Mouse (Mus musculus) frontal cortex, adult (tissue): ENCODE measurements around the gene Srprb.

Experiments
- ATAC-seq: cut with Nextera tagmentation; 2 replicates; pipeline ENCODE4 v1.9.2; 2017; ENCODE audit warnings: mild to moderate bottlenecking, moderate library complexity, mixed read lengths; ENCODE audit not compliant: low TSS enrichment

Gene Srprb

DNA sequence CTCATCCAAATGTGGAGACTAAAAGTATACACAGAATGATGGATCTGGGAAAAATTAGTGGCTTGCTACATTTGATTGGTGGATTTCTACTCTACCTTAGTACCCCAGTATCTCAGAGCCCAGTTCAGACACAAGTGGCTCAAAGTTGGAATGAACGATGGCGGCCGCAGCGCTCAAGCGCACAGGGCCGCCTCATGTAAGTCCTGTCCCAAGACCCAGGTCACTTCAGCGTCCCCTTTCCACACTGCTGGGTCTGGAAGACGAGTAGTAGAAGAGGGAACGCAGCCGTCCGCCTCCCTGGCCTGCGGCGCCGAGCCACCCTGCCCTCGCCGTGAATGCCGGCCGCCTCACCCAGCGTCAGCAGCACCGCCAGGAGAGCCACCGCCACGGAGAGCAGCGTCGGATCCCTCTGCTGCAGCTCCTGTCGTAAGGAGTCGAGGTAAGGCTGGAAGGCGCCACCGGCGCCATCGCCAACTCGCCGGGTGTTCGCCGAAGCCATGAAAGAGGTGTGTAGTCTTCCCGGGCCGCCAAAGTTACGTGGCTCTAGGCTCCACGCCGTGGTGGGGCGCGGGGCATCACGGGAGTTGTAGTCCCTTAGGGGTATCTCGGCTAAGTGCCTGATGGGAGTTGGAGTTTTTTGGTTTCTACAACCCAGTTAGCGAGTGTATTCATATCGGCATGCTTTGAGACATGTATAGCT is at the start of gene Srprb:
Gene Srprb, minus strand, starts transcription at position 577 of the 700 bp plus-strand sequence.
- ATAC-seq: peak; percentile 100

DNA sequence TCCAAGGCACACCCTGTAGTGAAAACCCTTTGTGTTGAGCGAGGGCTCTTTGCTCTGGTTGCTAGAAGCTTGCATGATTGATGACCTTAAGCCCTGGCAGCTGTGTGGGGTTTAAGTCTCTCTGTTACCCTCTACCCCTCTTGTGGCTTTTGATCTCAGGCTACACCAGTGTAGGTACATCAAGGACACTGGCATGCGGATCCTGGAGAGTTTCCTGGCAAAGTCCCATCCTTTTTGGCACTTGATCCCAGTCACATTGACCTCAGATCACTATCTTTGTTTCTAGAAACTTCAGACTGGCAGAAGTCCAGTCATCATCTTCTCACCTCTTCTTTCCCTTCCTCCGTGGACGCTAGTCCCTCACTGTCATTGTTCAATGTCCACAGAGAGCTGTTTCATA is 46.7 kb upstream of the Srprb start:
- no peak for ATAC-seq

GRCm38 (mm10) chr9:103246526-103247168 is 44.7 kb upstream of the Srprb start:
- ATAC-seq: no peak

DNA sequence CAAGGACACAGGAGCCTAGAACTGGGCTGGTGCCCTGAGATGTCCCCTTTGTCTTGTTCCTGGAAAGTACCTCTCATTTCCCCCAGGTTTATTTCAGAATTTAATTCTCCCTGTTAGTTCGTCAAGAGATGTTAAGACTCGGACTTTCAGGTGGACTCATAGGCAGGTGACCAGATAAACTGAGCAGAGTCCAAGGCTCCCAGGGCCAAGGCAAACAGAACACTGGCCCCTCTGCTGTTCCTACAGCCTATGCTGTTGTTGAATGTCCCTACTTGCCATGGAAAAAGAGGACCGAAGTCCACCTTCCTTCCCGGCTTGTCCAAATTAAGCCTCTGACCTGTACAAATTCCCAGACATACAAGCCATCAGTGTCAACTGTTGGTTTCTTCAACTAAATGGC is 41.7 kb upstream of the Srprb start:
- ATAC-seq: no peak

DNA sequence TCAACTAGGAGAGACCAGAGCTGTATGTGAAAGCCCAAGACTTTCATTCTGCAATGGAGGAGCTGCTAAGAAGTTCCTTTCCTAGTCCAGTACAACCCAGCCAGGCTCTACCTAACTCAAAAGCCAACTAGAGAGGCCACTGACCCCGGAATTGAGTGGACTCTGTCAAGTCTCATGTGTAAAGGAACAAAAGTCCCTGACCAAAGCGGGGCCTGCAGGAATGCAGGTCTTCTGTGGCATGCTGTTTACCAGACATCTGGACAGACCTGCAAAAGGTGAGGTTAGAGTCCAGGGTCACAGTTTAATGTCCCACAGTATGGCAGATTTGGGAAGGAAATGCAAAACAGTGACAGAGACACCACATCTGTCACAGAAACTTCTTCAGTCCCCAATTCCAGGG is 39.3 kb upstream of the Srprb start:
- no peak for ATAC-seq

DNA sequence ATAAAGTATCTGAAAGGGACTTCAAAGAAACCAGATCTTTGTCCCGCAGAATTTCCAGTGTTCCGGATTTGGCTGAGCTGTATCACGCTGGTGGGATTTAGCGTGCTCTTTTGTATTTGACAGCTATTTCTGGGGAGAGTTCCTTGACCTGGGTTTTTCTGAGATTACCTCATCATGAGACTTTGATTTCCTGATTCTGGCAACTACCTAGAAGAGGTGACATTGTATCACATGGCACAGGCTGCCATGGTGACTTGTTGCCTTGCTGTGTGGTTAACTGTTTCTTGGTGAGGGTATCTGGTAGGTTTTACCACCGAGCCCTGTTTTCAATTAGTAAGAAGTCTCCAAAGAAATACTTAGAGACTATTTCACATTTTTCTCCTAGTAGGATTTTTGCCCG is 37.5 kb upstream of the Srprb start:
- ATAC-seq: no peak

- ATAC-seq: 0 out of 2 replicates have a peak, but pooled peaks have one; percentile 15
Measured at GRCm38 (mm10) chr9:103234565-103235165, 32.7 kb upstream of the Srprb start.

- ATAC-seq: no peak
Measured at GRCm38 (mm10) chr9:103234059-103234458, 32.1 kb upstream of the Srprb start.

- no peak for ATAC-seq
Measured at GRCm38 (mm10) chr9:103233006-103233395, 31.1 kb upstream of the Srprb start.

DNA sequence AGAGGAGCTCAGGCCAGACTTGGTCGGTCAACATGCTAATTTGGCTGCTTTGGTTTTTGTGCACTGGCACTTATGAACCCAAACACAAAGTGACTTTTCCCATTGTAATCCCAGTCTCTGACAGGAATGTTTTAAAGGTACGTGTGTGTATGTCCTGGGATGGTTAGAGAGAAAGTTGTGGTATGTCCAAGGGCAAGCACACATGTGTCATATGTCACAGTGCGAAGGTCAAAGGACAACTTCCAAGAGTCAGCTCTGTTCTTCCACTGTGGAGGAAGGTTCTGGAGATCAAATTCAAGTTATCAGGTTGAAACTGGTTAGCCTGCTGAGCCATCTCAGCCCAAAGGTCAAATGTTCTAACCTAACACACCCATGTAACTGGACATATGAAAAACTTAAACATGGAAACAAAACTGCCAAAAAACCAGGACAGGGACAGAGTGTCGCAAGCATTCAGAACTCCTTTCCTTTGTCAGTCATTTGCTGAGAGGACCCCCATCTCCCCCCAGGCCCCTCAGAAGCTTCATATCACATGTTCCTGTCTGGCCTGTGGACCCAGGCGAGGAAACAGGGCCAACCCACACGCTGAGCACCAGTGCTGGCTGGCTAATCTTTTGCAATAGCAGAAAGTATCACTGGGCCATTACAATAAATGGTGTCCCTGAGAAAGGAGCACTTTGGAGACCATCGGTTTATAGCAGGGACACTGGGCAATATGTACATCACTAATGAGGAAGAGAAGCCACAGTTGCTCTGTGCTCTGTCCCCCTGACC is 30.5 kb upstream of the Srprb start:
- ATAC-seq: no peak

DNA sequence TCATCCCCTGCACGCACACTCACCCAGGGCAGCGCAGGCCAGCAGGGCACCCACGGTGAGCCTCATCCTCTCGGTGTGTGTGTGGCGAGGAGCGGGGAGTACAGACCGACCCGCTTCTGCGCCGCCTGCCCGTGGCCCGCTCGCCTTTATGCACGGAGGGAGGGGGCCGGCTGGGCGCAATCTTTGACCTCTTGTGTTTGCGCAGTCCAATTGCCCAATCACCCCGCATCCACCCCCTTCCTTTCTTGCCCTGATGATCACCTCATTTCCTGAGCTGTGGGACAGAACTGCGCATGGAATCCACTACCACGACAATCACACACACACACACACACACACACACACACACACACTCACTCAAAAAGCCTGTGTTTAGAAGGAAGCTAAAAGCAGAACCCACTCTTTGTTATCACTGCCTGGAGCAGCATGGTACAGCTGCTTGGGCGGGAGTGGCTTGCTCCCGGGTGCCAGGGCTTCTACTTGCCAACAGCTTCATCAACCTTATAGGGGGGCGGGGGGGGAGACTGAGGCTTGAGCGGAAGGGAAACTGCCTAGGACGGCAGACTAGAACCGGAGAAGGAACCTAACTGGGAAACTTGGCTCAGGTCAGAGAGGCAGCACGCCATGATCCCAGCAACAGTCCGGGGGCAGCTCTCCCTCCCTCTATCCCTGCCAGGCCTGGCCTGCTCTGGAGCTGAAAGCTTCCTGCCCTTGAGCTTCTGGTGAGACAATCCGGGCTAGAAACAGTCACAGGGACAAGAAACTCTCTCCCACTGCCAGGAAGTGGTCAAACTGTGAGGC is 28.4 kb upstream of the Srprb start, which contains the start of the genes Gm20425 and Trf:
Gene Gm20425, minus strand, starts transcription at position 157 of the 801 bp plus-strand sequence.
Gene Trf, minus strand, starts transcription at position 294 of the 801 bp plus-strand sequence.
- peak; percentile 74 for ATAC-seq

GRCm38 (mm10) chr9:103229037-103229867 is 27.3 kb upstream of the Srprb start:
- no peak for ATAC-seq

- no peak for ATAC-seq
Measured at GRCm38 (mm10) chr9:103228370-103229003, 26.6 kb upstream of the Srprb start.

DNA sequence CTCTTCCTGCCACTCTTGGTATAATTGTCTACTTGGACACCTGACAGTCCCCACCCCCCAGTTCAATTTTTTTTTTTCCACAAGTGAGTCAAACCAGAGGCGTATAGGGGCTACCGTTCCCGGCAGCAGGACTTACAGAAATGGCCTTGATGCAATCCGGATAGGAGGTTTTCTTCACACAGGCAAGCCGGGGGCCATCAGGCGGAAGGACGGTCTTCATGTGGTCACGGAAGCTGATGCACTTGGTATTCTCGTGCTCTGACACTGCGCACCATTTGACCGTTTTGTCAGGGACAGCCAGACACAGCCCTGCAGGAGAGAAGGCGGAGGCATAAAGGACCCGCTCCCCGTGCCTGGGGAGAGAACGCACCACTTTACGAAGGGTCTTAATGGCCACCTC is 25.8 kb upstream of the Srprb start:
- no peak for ATAC-seq

DNA sequence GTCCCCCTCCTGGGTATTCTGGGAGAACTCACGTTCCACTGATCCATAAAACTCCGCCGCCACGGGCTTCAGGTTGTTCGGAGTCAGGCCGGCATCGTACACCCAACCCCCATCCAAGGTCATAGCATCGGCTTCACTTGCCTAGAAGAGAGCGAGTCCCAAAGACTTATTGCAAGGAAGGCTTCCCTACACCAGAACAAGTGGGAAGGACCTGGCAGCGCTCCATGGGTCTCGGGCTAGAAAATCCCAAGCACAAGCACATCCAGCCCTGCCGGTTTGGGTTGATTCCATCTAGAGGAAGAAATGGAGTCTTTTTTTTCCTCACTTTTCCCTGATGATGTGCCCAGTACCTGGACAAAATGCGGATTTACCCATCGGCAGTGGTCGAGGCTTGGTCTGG is 24.9 kb upstream of the Srprb start:
- no peak for ATAC-seq

GRCm38 (mm10) chr9:103225464-103225863 is 23.5 kb upstream of the Srprb start:
- no peak for ATAC-seq

- ATAC-seq: no peak
Measured at GRCm38 (mm10) chr9:103224721-103225120, 22.8 kb upstream of the Srprb start.

DNA sequence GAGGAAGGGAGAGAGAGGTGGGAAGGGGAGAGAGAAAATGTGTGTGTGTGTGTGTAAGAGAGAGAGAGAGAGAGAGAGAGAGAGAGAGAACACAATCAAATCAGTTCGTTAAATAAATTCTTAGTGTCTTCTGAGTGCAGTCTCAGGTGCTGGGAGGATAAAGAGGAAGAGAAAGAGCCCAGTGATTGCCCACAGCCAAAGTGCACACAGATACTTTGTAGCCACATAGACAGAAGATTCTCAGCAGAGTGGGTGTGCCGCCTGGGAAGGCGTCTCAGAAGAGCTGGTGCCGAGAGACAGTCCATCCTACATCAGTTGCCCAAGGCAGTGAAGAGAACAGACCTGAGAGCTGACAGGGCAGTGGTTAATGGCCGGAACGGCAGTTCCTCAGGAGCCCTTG is 12.3 kb upstream of the Srprb start:
- ATAC-seq: no peak

DNA sequence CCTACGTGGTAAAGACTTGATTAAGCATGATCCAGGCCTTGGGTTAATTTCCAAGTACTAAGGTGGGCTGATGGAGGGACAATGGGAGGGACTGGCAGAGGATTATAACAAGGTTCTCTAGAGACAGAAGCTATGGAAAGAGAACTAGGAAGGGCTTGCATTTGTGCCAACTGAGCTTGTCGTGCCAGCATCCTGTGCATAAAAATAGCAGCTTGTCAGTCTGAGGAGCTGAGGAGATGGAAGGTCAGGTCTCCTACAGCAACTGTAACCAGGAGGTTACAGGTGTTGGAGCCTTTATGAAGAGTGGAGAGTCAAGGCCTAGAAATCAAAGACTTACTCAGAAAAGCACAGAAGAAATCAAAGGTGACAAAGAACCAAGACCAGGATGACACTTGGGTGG is 11.7 kb upstream of the Srprb start:
- no peak for ATAC-seq
